Mouse (Mus musculus): ENCODE measurements around the gene Cdca3. TPM values are rescaled to one million over a fixed set of nuclear protein-coding genes. Genes with fewer than 3 reads are reported as not detected.

Gene Cdca3
- polyA plus RNA-seq, 1 experiment from 2014 or later = 153 TPM

GRCm38 (mm10) chr6:124854647-124855046, 25.3 kb downstream of the Cdca3 start:
- Histone ChIP-seq H3K4me2 (no peak overlapping the region), H3K9ac (ENCODE audit: low read depth, low read length) (no peak overlapping the region), H3K9me3 (replicated peaks; ENCODE audit: control insufficient read depth, low read length) (no peaks in the 10 kb centered on the region), H3K4me3 (ENCODE audit: low read depth, low read length) (no peak overlapping the region), H3K36me3 (ENCODE audit: control insufficient read depth, insufficient read depth, low read length) (no peaks in the 10 kb centered on the region), H3K4me1 (ENCODE audit: control insufficient read depth, insufficient read depth, low read length) (peaks cover 10% of the 10 kb centered on the region), H3K27me3 (ENCODE audit: control insufficient read depth, insufficient read depth, low read length) (peaks cover 19% of the 10 kb centered on the region), H3K27ac (ENCODE audit: low read depth, low read length) (no peak overlapping the region)
- ATAC-seq (replicated peaks; ENCODE audit: insufficient number of reproducible peaks, low FRiP score, low TSS enrichment) = no peak
- 53% methylated on average over 12 of the region's 12 CpGs for WGBS (ENCODE audit: insufficient replicate concordance)

GRCm38 (mm10) chr6:124856321-124856720, 27.0 kb downstream of the Cdca3 start:
- H3K27ac ChIP-seq (ENCODE audit: low read depth, low read length) = peak overlapping the region; percentile 85; the same call in 1 of the 2 replicates
- 6% methylated on average over 14 of the region's 14 CpGs for WGBS (ENCODE audit: insufficient replicate concordance)
- H3K4me2 ChIP-seq = peak overlapping the region; percentile 92
- H3K36me3 ChIP-seq (ENCODE audit: control insufficient read depth, insufficient read depth, low read length) = no peaks in the 10 kb centered on the region
- H3K4me1 ChIP-seq (ENCODE audit: control insufficient read depth, insufficient read depth, low read length) = peaks cover 18% of the 10 kb centered on the region
- H3K27me3 ChIP-seq (ENCODE audit: control insufficient read depth, insufficient read depth, low read length) = peaks cover 26% of the 10 kb centered on the region
- peak overlapping the region; percentile 94 for H3K9ac ChIP-seq (ENCODE audit: low read depth, low read length)
- H3K4me3 ChIP-seq (ENCODE audit: low read depth, low read length) = peak overlapping the region; percentile 77
- no peaks in the 10 kb centered on the region for H3K9me3 ChIP-seq (replicated peaks; ENCODE audit: control insufficient read depth, low read length)
- ATAC-seq (replicated peaks; ENCODE audit: insufficient number of reproducible peaks, low FRiP score, low TSS enrichment) = no peak; the same call in 1 of the 2 replicates

GRCm38 (mm10) chr6:124856916-124857839, 27.8 kb downstream of the Cdca3 start, which contains the start of gene P3h3:
Gene P3h3, minus strand, starts transcription at chr6:124857752.
- peaks cover 27% of the 10 kb centered on the region for H3K27me3 ChIP-seq (ENCODE audit: control insufficient read depth, insufficient read depth, low read length)
- WGBS (ENCODE audit: insufficient replicate concordance) = under 1% methylated on average over 69 of the region's 86 CpGs
- H3K9me3 ChIP-seq (replicated peaks; ENCODE audit: control insufficient read depth, low read length) = no peaks in the 10 kb centered on the region
- peak within 1 kb of the TSS; percentile 94 for H3K9ac ChIP-seq (ENCODE audit: low read depth, low read length)
- peak; percentile 76 for ATAC-seq (replicated peaks; ENCODE audit: insufficient number of reproducible peaks, low FRiP score, low TSS enrichment)
- H3K36me3 ChIP-seq (ENCODE audit: control insufficient read depth, insufficient read depth, low read length) = no peaks in the 10 kb centered on the region
- peak within 1 kb of the TSS; percentile 92 for H3K4me2 ChIP-seq
- peak within 1 kb of the TSS; percentile 77 for H3K4me3 ChIP-seq (ENCODE audit: low read depth, low read length)
- peaks cover 18% of the 10 kb centered on the region for H3K4me1 ChIP-seq (ENCODE audit: control insufficient read depth, insufficient read depth, low read length)
- peak within 1 kb of the TSS; percentile 85 for H3K27ac ChIP-seq (ENCODE audit: low read depth, low read length)

GRCm38 (mm10) chr6:124857840-124858530, 28.6 kb downstream of the Cdca3 start:
- Histone ChIP-seq H3K4me1 (ENCODE audit: control insufficient read depth, insufficient read depth, low read length) (peaks cover 20% of the 10 kb centered on the region), H3K27ac (ENCODE audit: low read depth, low read length) (peak overlapping the region; percentile 85; the same call in 1 of the 2 replicates), H3K27me3 (ENCODE audit: control insufficient read depth, insufficient read depth, low read length) (peaks cover 27% of the 10 kb centered on the region)

GRCm38 (mm10) chr6:124858561-124859318, 29.4 kb downstream of the Cdca3 start:
- H3K27ac ChIP-seq (ENCODE audit: low read depth, low read length) = no peak overlapping the region
- peaks cover 27% of the 10 kb centered on the region for H3K27me3 ChIP-seq (ENCODE audit: control insufficient read depth, insufficient read depth, low read length)
- H3K9ac ChIP-seq (ENCODE audit: low read depth, low read length) = no peak overlapping the region
- H3K4me2 ChIP-seq = peak overlapping the region; percentile 92
- no peaks in the 10 kb centered on the region for H3K36me3 ChIP-seq (ENCODE audit: control insufficient read depth, insufficient read depth, low read length)
- no peaks in the 10 kb centered on the region for H3K9me3 ChIP-seq (replicated peaks; ENCODE audit: control insufficient read depth, low read length)
- peaks cover 23% of the 10 kb centered on the region for H3K4me1 ChIP-seq (ENCODE audit: control insufficient read depth, insufficient read depth, low read length)
- 69% methylated on average over 28 of the region's 28 CpGs for WGBS (ENCODE audit: insufficient replicate concordance)
- no peak for ATAC-seq (replicated peaks; ENCODE audit: insufficient number of reproducible peaks, low FRiP score, low TSS enrichment)
- H3K4me3 ChIP-seq (ENCODE audit: low read depth, low read length) = no peak overlapping the region

More at GRCm38 (mm10) chr6:124857840-124858530, 28.6 kb downstream of the Cdca3 start:
- H3K4me2 ChIP-seq = peak overlapping the region; percentile 92
- 25% methylated on average over 26 of the region's 26 CpGs for WGBS (ENCODE audit: insufficient replicate concordance)
- peak overlapping the region; percentile 77 for H3K4me3 ChIP-seq (ENCODE audit: low read depth, low read length)
- H3K36me3 ChIP-seq (ENCODE audit: control insufficient read depth, insufficient read depth, low read length) = no peaks in the 10 kb centered on the region
- H3K9me3 ChIP-seq (replicated peaks; ENCODE audit: control insufficient read depth, low read length) = no peaks in the 10 kb centered on the region
- no peak for ATAC-seq (replicated peaks; ENCODE audit: insufficient number of reproducible peaks, low FRiP score, low TSS enrichment)
- H3K9ac ChIP-seq (ENCODE audit: low read depth, low read length) = peak overlapping the region; percentile 94

GRCm38 (mm10) chr6:124859725-124860124, 30.4 kb downstream of the Cdca3 start:
- no peak overlapping the region for H3K27ac ChIP-seq (ENCODE audit: low read depth, low read length)
- H3K27me3 ChIP-seq (ENCODE audit: control insufficient read depth, insufficient read depth, low read length) = peaks cover 31% of the 10 kb centered on the region
- 0 out of 2 replicates have a peak, but pooled peaks have one; percentile 1 for ATAC-seq (replicated peaks; ENCODE audit: insufficient number of reproducible peaks, low FRiP score, low TSS enrichment)
- no peak overlapping the region for H3K9ac ChIP-seq (ENCODE audit: low read depth, low read length)
- H3K4me2 ChIP-seq = peak overlapping the region; percentile 19; the same call in 1 of the 2 replicates
- H3K4me3 ChIP-seq (ENCODE audit: low read depth, low read length) = no peak overlapping the region; the same call in 1 of the 2 replicates
- no peaks in the 10 kb centered on the region for H3K36me3 ChIP-seq (ENCODE audit: control insufficient read depth, insufficient read depth, low read length)
- WGBS (ENCODE audit: insufficient replicate concordance) = 6% methylated on average over 12 of the region's 12 CpGs
- no peaks in the 10 kb centered on the region for H3K9me3 ChIP-seq (replicated peaks; ENCODE audit: control insufficient read depth, low read length)
- peaks cover 26% of the 10 kb centered on the region for H3K4me1 ChIP-seq (ENCODE audit: control insufficient read depth, insufficient read depth, low read length)

- WGBS (ENCODE audit: insufficient replicate concordance) = 72% methylated on average over 9 of the region's 9 CpGs
- Histone ChIP-seq H3K27ac (ENCODE audit: low read depth, low read length) (no peak overlapping the region), H3K4me1 (ENCODE audit: control insufficient read depth, insufficient read depth, low read length) (peaks cover 26% of the 10 kb centered on the region), H3K27me3 (ENCODE audit: control insufficient read depth, insufficient read depth, low read length) (peaks cover 33% of the 10 kb centered on the region), H3K4me2 (no peak overlapping the region), H3K36me3 (ENCODE audit: control insufficient read depth, insufficient read depth, low read length) (no peaks in the 10 kb centered on the region), H3K9me3 (replicated peaks; ENCODE audit: control insufficient read depth, low read length) (no peaks in the 10 kb centered on the region), H3K9ac (ENCODE audit: low read depth, low read length) (no peak overlapping the region), H3K4me3 (ENCODE audit: low read depth, low read length) (no peak overlapping the region)
- ATAC-seq (replicated peaks; ENCODE audit: insufficient number of reproducible peaks, low FRiP score, low TSS enrichment) = no peak
Measured at GRCm38 (mm10) chr6:124860511-124860910, 31.2 kb downstream of the Cdca3 start.

GRCm38 (mm10) chr6:124861266-124861665, 31.9 kb downstream of the Cdca3 start:
- Histone ChIP-seq H3K4me2 (no peak overlapping the region), H3K9ac (ENCODE audit: low read depth, low read length) (no peak overlapping the region), H3K27me3 (ENCODE audit: control insufficient read depth, insufficient read depth, low read length) (peaks cover 33% of the 10 kb centered on the region), H3K36me3 (ENCODE audit: control insufficient read depth, insufficient read depth, low read length) (no peaks in the 10 kb centered on the region), H3K27ac (ENCODE audit: low read depth, low read length) (no peak overlapping the region), H3K9me3 (replicated peaks; ENCODE audit: control insufficient read depth, low read length) (no peaks in the 10 kb centered on the region), H3K4me1 (ENCODE audit: control insufficient read depth, insufficient read depth, low read length) (peaks cover 20% of the 10 kb centered on the region), H3K4me3 (ENCODE audit: low read depth, low read length) (no peak overlapping the region)
- ATAC-seq (replicated peaks; ENCODE audit: insufficient number of reproducible peaks, low FRiP score, low TSS enrichment) = no peak
- 78% methylated on average over 19 of the region's 19 CpGs for WGBS (ENCODE audit: insufficient replicate concordance)
